Mouse (Mus musculus) left cerebral cortex, adult 2 months (tissue): ENCODE results near the gene Gm29609. TPM values are rescaled to one million over a fixed set of nuclear protein-coding genes. Genes with fewer than 3 reads are reported as not detected.
A peak's percentile ranks its signal among the peaks of the same experiment; 100 is the strongest.
"Not testable (repeated sequence)": the region's sequence is repeated elsewhere in the genome, so short reads cannot be mapped to it uniquely, and the experiment has no call there.

Experiments
- DNase-seq, 2 experiments: peaks; one replicate each; pipeline ENCODE4 v3.0.0; 2021 to 2022; ENCODE audit warnings: low spot score in 2 of 2, mixed read lengths in 1 of 2; ENCODE audit errors: extremely low spot score in 1 of 2
- H3K27ac ChIP-seq: fragments of 200-600 bp; 2 replicates; pipeline ENCODE4 v1.8.1; 2022
- H3K4me3 ChIP-seq: fragments of 200-600 bp; 2 replicates; pipeline ENCODE4 v1.8.1; 2022
- CTCF ChIP-seq: fragments of 200-600 bp; IDR thresholded peaks from 2 replicates; pipeline ENCODE4 v1.8.1; 2022; ENCODE audit warnings: antibody characterized with exemption, mild to moderate bottlenecking, moderate library complexity
- intact Hi-C: fragments of 180-260 bp; cut with DNase I; formaldehyde crosslinking; loops from one replicate; pipeline ENCODE4 v1.15.1; 2025
- long read RNA-seq, 2 experiments: library from polyadenylated mRNA; stranded (forward); transcript quantifications; one replicate each; pipeline ENCODE4 v2.0.0; 2021; ENCODE audit warnings: borderline mapping rate in 2 of 2
- total RNA-seq, 2 experiments: library from RNA; stranded (reverse); gene quantifications; 2 replicates each; pipeline ENCODE4 v1.2.3; 2021

The Gm29609 gene
- total RNA-seq: 1 to 10 TPM; 3.0 to 3.2 TPM
- long read RNA-seq, experiment 1, partial matches to known transcripts: 1 of 1 reads
- long read RNA-seq, experiment 1, other reads (novel, unspliced or antisense): 0 of 1 reads
- long read RNA-seq, experiment 2: 0 reads

- TF ChIP-seq CTCF: no peak; the same call in 1 of the 2 replicates
- peak within 1 kb of the TSS; percentile 91 for H3K4me3 ChIP-seq
- peak; percentile 96 for DNase-seq
- intact Hi-C loops: loop anchor here (1.0 kb wide), 2 partner anchors 13 to 26 kb away; partner anchors contain the start of genes Eif2b4, Mpv17 and Snx17
- peak within 1 kb of the TSS; percentile 96 for H3K27ac ChIP-seq
Observed at GRCm38 (mm10) chr5:31179766-31180630, at the start of gene Gm29609, which contains the start of gene Gtf3c2. Gm29609 (minus strand) TSS chr5:31179911. Gtf3c2 (minus strand) TSS chr5:31180144.

DNA sequence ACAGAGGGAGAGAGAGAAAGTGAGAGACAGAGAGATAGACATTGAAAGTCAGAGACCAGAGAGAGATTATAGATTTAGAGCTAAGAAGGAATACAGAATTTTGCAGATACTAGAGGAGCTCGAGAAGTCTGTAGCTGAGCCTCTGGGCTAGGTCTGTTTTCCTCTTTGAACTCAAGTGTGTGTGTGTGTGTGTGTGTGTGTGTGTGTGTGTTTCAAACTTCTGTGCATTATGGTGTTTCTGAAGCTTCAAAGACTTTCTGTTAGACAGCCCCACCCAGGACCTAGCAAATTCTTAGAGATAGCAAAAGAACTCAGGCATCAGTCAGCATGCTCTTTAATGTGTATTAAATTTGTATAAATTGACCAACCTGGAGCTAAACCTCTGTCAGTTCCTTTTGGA lies 46.9 kb upstream of the Gm29609 start:
- intact Hi-C loops: no loop called here
- Histone ChIP-seq H3K27ac (no peak overlapping the region), H3K4me3 (no peak overlapping the region)
- TF ChIP-seq CTCF: no peak
- DNase-seq: no peak

- Histone ChIP-seq H3K27ac (no peak overlapping the region), H3K4me3 (no peak overlapping the region)
- intact Hi-C loops: loop anchor here (1.0 kb wide), 1 partner anchor 106 kb away; no protein-coding TSS in a partner anchor
- no peak for DNase-seq
- no peak for TF ChIP-seq CTCF
Observed at GRCm38 (mm10) chr5:31222696-31223095, 43.0 kb upstream of the Gm29609 start.

GRCm38 (mm10) chr5:31221304-31221945 lies 41.7 kb upstream of the Gm29609 start:
- Histone ChIP-seq H3K4me3 (peak overlapping the region; percentile 97), H3K27ac (peak overlapping the region; percentile 88)
- no peak for DNase-seq
- TF ChIP-seq CTCF: peak; percentile 44
- intact Hi-C loops: no loop called here

GRCm38 (mm10) chr5:31220448-31221303 lies 41.0 kb upstream of the Gm29609 start, which contains the start of gene Ppm1g:
Ppm1g (minus strand) TSS chr5:31220687.
- Histone ChIP-seq H3K27ac (peak within 1 kb of the TSS; percentile 90), H3K4me3 (peak within 1 kb of the TSS; percentile 97)
- DNase-seq: peak; percentile 97
- intact Hi-C loops: loop anchor here (1.0 kb wide), 1 partner anchor 20 kb away; the partner anchor contains the start of gene Nrbp1
- no peak for TF ChIP-seq CTCF

DNA sequence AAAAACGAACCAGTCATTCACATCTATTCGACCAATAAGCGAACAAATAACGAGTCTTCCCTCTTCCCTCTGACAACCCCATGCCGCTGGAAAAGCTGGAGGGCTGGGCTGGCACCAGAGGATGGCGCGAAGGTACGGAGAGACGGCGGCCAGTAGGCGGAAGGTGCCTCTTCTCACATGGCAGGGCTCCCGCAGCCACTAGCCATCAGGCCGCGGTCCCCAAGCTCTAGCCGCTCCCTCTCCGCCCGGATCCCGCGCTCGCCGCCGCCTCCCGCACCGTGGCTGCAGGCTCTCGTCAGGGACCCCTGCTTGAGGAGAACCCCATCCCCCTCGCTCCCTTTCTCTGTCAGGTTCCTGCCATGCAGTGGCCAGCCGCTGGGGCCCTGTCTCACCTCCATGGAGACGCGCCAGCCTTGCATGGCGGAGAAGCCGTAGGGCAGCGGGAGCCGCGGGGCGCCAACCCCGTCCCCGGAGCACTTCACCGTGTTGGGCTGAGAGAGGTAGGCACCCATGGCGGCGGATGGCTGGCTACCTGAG lies 40.3 kb upstream of the Gm29609 start:
- Histone ChIP-seq H3K4me3 (peak overlapping the region; percentile 97), H3K27ac (peak overlapping the region; percentile 90)
- TF ChIP-seq CTCF: peak; percentile 8
- peak in 1 of 2 experiments; percentile 45 for DNase-seq
- intact Hi-C loops: loop anchor here (1.0 kb wide), 1 partner anchor 20 kb away; the partner anchor contains the start of gene Nrbp1

- no peak for DNase-seq
- H3K27ac ChIP-seq: peak overlapping the region; percentile 90; the same call in 1 of the 2 replicates
- intact Hi-C loops: no loop called here
- no peak for TF ChIP-seq CTCF
- peak overlapping the region; percentile 97 for H3K4me3 ChIP-seq
Observed at GRCm38 (mm10) chr5:31219474-31219873, 39.8 kb upstream of the Gm29609 start.

DNA sequence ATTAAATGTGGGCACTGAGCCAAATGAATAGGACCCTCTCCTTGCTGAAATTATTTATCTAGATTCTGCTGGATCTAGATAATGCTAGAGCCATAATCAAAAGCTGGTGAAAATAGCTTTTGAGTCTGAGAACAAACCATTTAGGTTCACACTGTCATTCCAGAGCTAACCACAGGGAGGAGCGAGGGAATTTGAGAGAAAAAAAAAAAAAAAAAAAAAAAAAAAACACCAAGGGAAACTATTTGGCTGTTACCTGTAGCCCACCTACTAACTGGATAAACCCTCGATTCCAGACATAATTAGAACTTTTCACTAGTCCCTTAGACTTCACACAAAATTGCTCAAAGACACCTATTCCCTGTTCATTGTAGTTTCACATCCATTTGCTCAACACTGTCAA lies 39.4 kb upstream of the Gm29609 start:
- Histone ChIP-seq H3K27ac (no peak overlapping the region), H3K4me3 (peak overlapping the region; percentile 97)
- no peak for DNase-seq
- intact Hi-C loops: no loop called here
- TF ChIP-seq CTCF: peak; percentile 55

DNA sequence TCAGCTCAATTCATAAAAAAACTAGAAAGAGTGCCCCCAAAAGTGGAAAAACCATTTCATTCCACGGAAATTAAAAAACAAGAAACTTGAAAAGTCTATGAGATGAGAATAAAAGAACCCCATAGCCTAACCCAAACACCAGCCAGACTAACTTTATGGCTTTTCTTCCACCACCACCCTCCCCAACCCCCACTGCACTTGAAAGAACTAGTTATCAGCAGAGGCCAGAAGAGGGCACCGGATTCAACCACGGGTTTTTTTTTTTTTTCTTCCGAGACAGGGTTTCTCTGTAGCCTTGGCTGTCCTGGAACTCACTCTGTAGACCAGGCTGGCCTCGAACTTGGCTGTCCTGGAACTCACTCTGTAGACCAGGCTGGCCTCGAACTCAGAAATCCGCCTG lies 38.6 kb upstream of the Gm29609 start:
- Histone ChIP-seq H3K4me3 (no peak overlapping the region), H3K27ac (no peak overlapping the region)
- no peak for TF ChIP-seq CTCF
- no peak for DNase-seq
- intact Hi-C loops: no loop called here

GRCm38 (mm10) chr5:31216554-31216953 lies 36.8 kb upstream of the Gm29609 start:
- H3K4me3 ChIP-seq, DNase-seq, intact Hi-C loops: not testable (repeated sequence)

DNA sequence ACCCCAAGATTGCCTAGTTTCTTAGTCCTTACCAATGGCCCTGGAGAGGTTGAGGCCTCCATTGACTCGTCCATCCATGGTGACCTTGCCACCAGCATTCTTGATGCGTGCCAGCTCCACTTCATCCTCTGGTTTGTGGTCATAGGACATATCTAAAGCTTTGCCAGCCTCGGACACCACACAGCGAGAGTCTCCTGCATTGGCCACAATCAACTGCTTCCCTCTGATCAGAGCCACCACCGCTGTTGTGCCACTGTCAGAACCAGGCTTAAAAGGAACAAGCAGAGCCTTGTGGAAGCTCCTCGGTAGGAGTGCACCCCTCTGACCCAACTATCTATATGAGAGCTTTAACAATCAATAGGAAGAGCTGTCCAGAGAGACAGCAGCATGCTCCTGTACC lies 24.7 kb upstream of the Gm29609 start:
- no peak overlapping the region for H3K27ac ChIP-seq
- no peak for TF ChIP-seq CTCF
- no peak overlapping the region for H3K4me3 ChIP-seq
- DNase-seq: no peak
- intact Hi-C loops: no loop called here

More at GRCm38 (mm10) chr5:31216554-31216953, 36.8 kb upstream of the Gm29609 start:
- not testable (repeated sequence) for H3K27ac ChIP-seq
